Mouse (Mus musculus): ENCODE measurements at regions not wholly inside any gene's neighbourhood (a gene's known extent, or its start where the extent isn't known, plus 50 kb on each side); places are given as distances from the start of the nearest gene placed in this dataset.

- Histone ChIP-seq H3K4me1 (peaks cover 2% of the 10 kb centered on the region), H3K36me3 (replicated peaks; ENCODE audit: low read length) (no peaks in the 10 kb centered on the region), H3K9me3 (no peaks in the 10 kb centered on the region), H3K27me3 (replicated peaks) (no peaks in the 10 kb centered on the region), H3K4me3 (replicated peaks) (no peak overlapping the region)
- no peak for TF ChIP-seq GATA1 (IDR thresholded peaks at IDR 0.05; ENCODE audit: borderline replicate concordance, low read length)
- TF ChIP-seq FLI1 (IDR thresholded peaks at IDR 0.05; ENCODE audit: low read length): no peak
Observed at GRCm38 (mm10) chr3:140968556-140968955, 243.6 kb downstream of the Pdha2 start.

GRCm38 (mm10) chr3:140957666-140958065 lies 254.5 kb downstream of the Pdha2 start:
- TF ChIP-seq GATA1 (IDR thresholded peaks at IDR 0.05; ENCODE audit: borderline replicate concordance, low read length) (no peak), FLI1 (IDR thresholded peaks at IDR 0.05; ENCODE audit: low read length) (no peak)
- Histone ChIP-seq H3K36me3 (replicated peaks; ENCODE audit: low read length) (no peaks in the 10 kb centered on the region), H3K4me1 (peaks cover 5% of the 10 kb centered on the region; the same call in 1 of the 2 replicates), H3K9me3 (no peaks in the 10 kb centered on the region), H3K27me3 (replicated peaks) (peaks cover 2% of the 10 kb centered on the region), H3K4me3 (replicated peaks) (no peak overlapping the region)

- Histone ChIP-seq H3K27me3 (replicated peaks) (peaks cover 2% of the 10 kb centered on the region), H3K4me1 (peaks cover 13% of the 10 kb centered on the region), H3K4me3 (replicated peaks) (no peak overlapping the region), H3K36me3 (replicated peaks; ENCODE audit: low read length) (no peaks in the 10 kb centered on the region), H3K9me3 (no peaks in the 10 kb centered on the region)
- no peak for TF ChIP-seq FLI1 (IDR thresholded peaks at IDR 0.05; ENCODE audit: low read length)
- no peak for TF ChIP-seq GATA1 (IDR thresholded peaks at IDR 0.05; ENCODE audit: borderline replicate concordance, low read length)
Observed at GRCm38 (mm10) chr3:140952111-140952800, 259.9 kb downstream of the Pdha2 start.

- TF ChIP-seq FLI1 (IDR thresholded peaks at IDR 0.05; ENCODE audit: low read length) (no peak), GATA1 (IDR thresholded peaks at IDR 0.05; ENCODE audit: borderline replicate concordance, low read length) (no peak)
- Histone ChIP-seq H3K27me3 (replicated peaks) (peaks cover 2% of the 10 kb centered on the region), H3K4me1 (peaks cover 13% of the 10 kb centered on the region), H3K4me3 (replicated peaks) (no peak overlapping the region), H3K36me3 (replicated peaks; ENCODE audit: low read length) (no peaks in the 10 kb centered on the region), H3K9me3 (no peaks in the 10 kb centered on the region)
Observed at GRCm38 (mm10) chr3:140951024-140951423, 261.1 kb downstream of the Pdha2 start.

GRCm38 (mm10) chr3:140949880-140950662 lies 262.1 kb downstream of the Pdha2 start:
- TF ChIP-seq FLI1 (IDR thresholded peaks at IDR 0.05; ENCODE audit: low read length) (no peak), GATA1 (IDR thresholded peaks at IDR 0.05; ENCODE audit: borderline replicate concordance, low read length) (peak; percentile 44; the same call in 1 of the 3 replicates)
- Histone ChIP-seq H3K4me3 (replicated peaks) (peak overlapping the region; percentile 14), H3K4me1 (peaks cover 13% of the 10 kb centered on the region), H3K9me3 (no peaks in the 10 kb centered on the region), H3K36me3 (replicated peaks; ENCODE audit: low read length) (no peaks in the 10 kb centered on the region), H3K27me3 (replicated peaks) (peaks cover 2% of the 10 kb centered on the region)

GRCm38 (mm10) chr3:140942450-140942849 lies 269.7 kb downstream of the Pdha2 start:
- TF ChIP-seq GATA1 (IDR thresholded peaks at IDR 0.05; ENCODE audit: borderline replicate concordance, low read length) (no peak), FLI1 (IDR thresholded peaks at IDR 0.05; ENCODE audit: low read length) (no peak)
- Histone ChIP-seq H3K4me1 (no peaks in the 10 kb centered on the region), H3K36me3 (replicated peaks; ENCODE audit: low read length) (no peaks in the 10 kb centered on the region), H3K27me3 (replicated peaks) (no peaks in the 10 kb centered on the region), H3K9me3 (no peaks in the 10 kb centered on the region), H3K4me3 (replicated peaks) (no peak overlapping the region)

GRCm38 (mm10) chr3:140941898-140942297 lies 270.3 kb downstream of the Pdha2 start:
- Histone ChIP-seq H3K27me3 (replicated peaks) (no peaks in the 10 kb centered on the region), H3K36me3 (replicated peaks; ENCODE audit: low read length) (no peaks in the 10 kb centered on the region), H3K4me3 (replicated peaks) (no peak overlapping the region), H3K4me1 (no peaks in the 10 kb centered on the region), H3K9me3 (no peaks in the 10 kb centered on the region)
- no peak for TF ChIP-seq GATA1 (IDR thresholded peaks at IDR 0.05; ENCODE audit: borderline replicate concordance, low read length)
- no peak for TF ChIP-seq FLI1 (IDR thresholded peaks at IDR 0.05; ENCODE audit: low read length)

- TF ChIP-seq FLI1 (IDR thresholded peaks at IDR 0.05; ENCODE audit: low read length): no peak
- no peak for TF ChIP-seq GATA1 (IDR thresholded peaks at IDR 0.05; ENCODE audit: borderline replicate concordance, low read length)
- no peaks in the 10 kb centered on the region for H3K9me3 ChIP-seq
- H3K4me1 ChIP-seq: no peaks in the 10 kb centered on the region
- H3K27me3 ChIP-seq (replicated peaks): no peaks in the 10 kb centered on the region
- no peaks in the 10 kb centered on the region for H3K36me3 ChIP-seq (replicated peaks; ENCODE audit: low read length)
- no peak overlapping the region for H3K4me3 ChIP-seq (replicated peaks)
Observed at GRCm38 (mm10) chr3:140941316-140941715, 270.8 kb downstream of the Pdha2 start.

- H3K4me3 ChIP-seq (replicated peaks): no peak overlapping the region
- H3K4me1 ChIP-seq: no peaks in the 10 kb centered on the region
- TF ChIP-seq GATA1 (IDR thresholded peaks at IDR 0.05; ENCODE audit: borderline replicate concordance, low read length) (no peak), FLI1 (IDR thresholded peaks at IDR 0.05; ENCODE audit: low read length) (no peak)
- H3K9me3 ChIP-seq: no peaks in the 10 kb centered on the region
- no peaks in the 10 kb centered on the region for H3K36me3 ChIP-seq (replicated peaks; ENCODE audit: low read length)
- H3K27me3 ChIP-seq (replicated peaks): no peaks in the 10 kb centered on the region
Observed at GRCm38 (mm10) chr3:140933156-140933555, 279.0 kb downstream of the Pdha2 start.

- Histone ChIP-seq H3K4me1 (no peaks in the 10 kb centered on the region), H3K36me3 (replicated peaks; ENCODE audit: low read length) (no peaks in the 10 kb centered on the region), H3K9me3 (peaks cover 4% of the 10 kb centered on the region; the same call in 1 of the 2 replicates), H3K27me3 (replicated peaks) (no peaks in the 10 kb centered on the region), H3K4me3 (replicated peaks) (no peak overlapping the region)
- TF ChIP-seq GATA1 (IDR thresholded peaks at IDR 0.05; ENCODE audit: borderline replicate concordance, low read length): no peak
- TF ChIP-seq FLI1 (IDR thresholded peaks at IDR 0.05; ENCODE audit: low read length): no peak
Observed at GRCm38 (mm10) chr3:140926689-140927088, 285.5 kb downstream of the Pdha2 start.
